Mouse (Mus musculus) cerebellum, adult 8-10 months (tissue): Measurements from ENCODE around the gene Sp7.
"Not testable (repeated sequence)": the region's sequence is repeated elsewhere in the genome, so short reads cannot be mapped to it uniquely, and the experiment has no call there.

ENCODE experiments used
- DNase-seq: peaks from one replicate; pipeline ENCODE4 v3.0.0; 2022

The Sp7 gene

GRCm38 (mm10) chr15:102339612-102340011 is 27.4 kb downstream of the Sp7 start:
- DNase-seq = no peak

GRCm38 (mm10) chr15:102336946-102337345 is 30.0 kb downstream of the Sp7 start:
- no peak for DNase-seq

GRCm38 (mm10) chr15:102335925-102336324 is 31.1 kb downstream of the Sp7 start:
- DNase-seq = not testable (repeated sequence)

GRCm38 (mm10) chr15:102335254-102335653 is 31.7 kb downstream of the Sp7 start:
- DNase-seq = no peak

GRCm38 (mm10) chr15:102331610-102332015 is 35.4 kb downstream of the Sp7 start, which contains the start of gene Myg1:
Gene Myg1, plus strand, starts transcription at chr15:102331709.
- DNase-seq = peak; percentile 75

GRCm38 (mm10) chr15:102326892-102327291 is 40.1 kb downstream of the Sp7 start:
- DNase-seq = no peak

- DNase-seq = peak; percentile 86
These were observed 40.9 kb downstream of the Sp7 start, which contains the start of gene Pfdn5 for GRCm38 (mm10) chr15:102326022-102326576. Gene Pfdn5, plus strand, starts transcription at chr15:102326116.

- DNase-seq = no peak
These were observed 42.1 kb downstream of the Sp7 start for GRCm38 (mm10) chr15:102324654-102325473.

- DNase-seq = peak; percentile 51
These were observed 50.7 kb downstream of the Sp7 start for GRCm38 (mm10) chr15:102316263-102316662.

GRCm38 (mm10) chr15:102315292-102315691 is 51.7 kb downstream of the Sp7 start:
- no peak for DNase-seq

GRCm38 (mm10) chr15:102311489-102311888 is 55.5 kb downstream of the Sp7 start:
- no peak for DNase-seq

GRCm38 (mm10) chr15:102310074-102310845 is 56.7 kb downstream of the Sp7 start:
- no peak for DNase-seq

- no peak for DNase-seq
These were observed 58.3 kb downstream of the Sp7 start for GRCm38 (mm10) chr15:102308717-102309116.
